Mouse (Mus musculus): ENCODE results near the gene Ano6. TPM values are rescaled to one million over a fixed set of nuclear protein-coding genes. Genes with fewer than 3 reads are reported as not detected.

Gene Ano6
- total RNA-seq, 2 experiments from 2014 or later, result 39.0 to 46.7 TPM

DNA sequence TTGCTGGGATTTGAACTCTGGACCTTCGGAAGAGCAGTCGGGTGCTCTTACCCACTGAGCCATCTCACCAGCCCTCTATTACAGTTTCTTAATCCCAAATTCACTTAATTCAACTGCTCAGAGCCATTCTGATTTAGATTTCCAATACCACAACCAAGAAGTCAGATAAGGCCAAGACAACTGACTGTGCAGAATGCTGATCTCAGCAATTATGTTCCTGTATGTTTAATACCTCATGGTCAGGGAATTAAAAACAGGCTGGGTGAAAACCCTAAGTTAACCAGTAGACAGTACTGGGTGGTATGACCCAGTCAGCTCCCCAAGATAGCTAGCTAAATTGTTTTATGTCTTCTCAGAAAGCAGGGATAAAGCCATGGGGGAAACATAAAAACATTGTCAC lies 176.3 kb downstream of the Ano6 start:
- no peak for ATAC-seq (ENCODE audit: poor library complexity, severe bottlenecking)

DNA sequence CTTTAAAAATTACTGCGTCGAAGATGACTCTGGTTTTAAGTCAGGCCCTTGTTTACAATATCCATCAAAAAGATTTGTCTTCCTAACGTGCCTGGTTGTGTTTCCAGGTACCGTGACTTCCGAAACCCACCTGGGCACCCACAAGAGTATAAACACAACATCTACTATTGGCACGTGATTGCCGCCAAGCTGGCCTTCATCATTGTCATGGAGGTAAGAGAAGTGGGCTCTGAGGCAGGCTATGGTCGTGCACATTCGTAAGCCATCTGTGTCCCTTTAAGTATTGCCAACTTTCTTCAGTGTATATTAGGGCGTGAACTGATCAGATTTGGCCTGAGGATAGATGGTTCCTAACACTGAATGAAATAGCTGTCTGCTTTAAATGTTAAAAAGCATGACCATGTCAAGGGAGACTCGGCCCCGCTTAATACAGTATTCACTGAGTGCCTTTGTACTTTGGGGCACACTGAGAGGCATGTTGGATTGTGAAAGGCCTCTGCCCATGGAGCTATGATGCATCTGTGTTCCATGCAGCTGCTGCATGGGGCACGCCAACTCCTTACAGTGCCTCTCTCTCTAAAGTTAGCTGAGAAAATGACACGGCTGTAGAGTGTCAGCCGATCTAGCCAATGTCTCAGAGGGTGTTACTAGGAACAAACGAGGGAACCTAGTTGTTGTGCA lies 177.0 kb downstream of the Ano6 start:
- ATAC-seq (ENCODE audit: poor library complexity, severe bottlenecking), result no peak

DNA sequence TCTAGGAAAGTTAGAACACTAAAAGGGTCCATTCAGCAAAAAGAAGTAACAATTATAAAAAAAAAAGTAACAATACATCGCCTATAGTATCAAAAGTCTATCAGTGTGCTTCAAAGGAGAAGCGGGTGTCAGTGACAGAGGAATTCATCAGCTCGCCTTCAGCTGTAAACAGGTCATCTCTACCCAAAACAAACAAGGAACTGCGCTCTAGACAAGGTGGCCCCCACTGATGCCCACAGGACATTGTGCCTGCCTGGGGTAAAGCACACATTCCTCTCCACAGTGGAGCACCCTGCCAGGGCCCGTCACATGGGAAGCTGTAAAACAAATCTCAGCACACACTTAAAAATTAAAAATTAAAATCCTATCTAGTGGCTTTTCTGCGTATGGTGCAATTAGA lies 179.0 kb downstream of the Ano6 start:
- no peak for ATAC-seq (ENCODE audit: poor library complexity, severe bottlenecking)

DNA sequence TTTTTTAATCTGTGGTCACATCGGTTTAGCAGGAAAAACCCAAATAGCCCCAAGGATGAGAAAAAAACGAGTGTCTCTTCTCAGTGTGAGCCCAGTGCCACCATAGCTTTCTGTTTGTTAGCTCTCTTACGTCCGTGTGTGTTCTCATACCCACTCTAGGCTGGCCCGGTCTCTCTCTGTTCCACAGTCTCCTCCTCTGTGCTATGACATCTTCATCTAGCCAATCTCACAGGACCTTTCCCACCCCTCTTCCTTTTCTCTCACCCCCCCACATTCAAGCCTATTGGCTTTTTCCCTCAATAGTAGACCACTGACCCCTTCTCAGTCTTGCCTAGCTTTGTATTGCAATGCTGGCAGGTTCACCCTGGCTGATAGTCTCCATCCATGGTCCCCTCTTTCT lies 179.5 kb downstream of the Ano6 start:
- no peak for ATAC-seq (ENCODE audit: poor library complexity, severe bottlenecking)

DNA sequence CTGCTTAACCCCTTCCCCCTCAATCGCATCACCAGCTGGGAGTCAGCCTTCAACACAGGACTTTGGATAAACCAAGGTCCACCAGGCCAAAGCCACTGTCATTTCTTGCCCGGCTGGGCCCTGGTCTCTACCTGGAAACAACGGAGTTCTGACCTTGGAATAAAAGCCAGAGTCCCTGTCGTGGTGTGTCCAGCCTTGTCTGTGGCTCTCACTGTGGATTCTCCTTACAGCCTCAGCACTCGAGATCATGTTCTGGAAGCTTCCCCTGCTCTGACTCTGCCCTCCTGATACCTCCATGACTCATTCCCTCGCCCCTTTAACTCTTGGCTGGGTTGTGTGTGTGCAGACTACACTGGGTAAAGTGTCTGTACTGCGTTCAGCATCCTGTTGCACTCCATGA lies 180.0 kb downstream of the Ano6 start:
- ATAC-seq (ENCODE audit: poor library complexity, severe bottlenecking), result no peak

DNA sequence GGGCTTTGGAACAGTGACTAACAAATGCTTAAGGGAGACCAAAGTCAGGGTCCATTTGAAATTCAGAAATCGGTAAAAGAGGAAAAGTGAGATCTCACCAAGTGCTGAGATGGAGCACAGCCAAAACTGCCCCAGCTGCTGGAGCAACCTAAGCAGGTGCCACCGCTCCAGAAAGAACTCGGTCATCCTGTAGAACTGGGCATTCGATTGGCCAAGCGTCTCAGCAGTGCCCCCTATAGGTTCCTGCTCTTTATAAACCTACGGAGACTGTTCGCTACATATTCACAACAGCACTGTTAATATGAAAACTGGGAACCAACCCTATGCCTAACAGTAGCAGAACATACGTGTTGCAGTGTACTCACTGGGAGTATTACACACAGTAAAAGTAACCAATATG lies 180.7 kb downstream of the Ano6 start:
- ATAC-seq (ENCODE audit: poor library complexity, severe bottlenecking), result no peak

DNA sequence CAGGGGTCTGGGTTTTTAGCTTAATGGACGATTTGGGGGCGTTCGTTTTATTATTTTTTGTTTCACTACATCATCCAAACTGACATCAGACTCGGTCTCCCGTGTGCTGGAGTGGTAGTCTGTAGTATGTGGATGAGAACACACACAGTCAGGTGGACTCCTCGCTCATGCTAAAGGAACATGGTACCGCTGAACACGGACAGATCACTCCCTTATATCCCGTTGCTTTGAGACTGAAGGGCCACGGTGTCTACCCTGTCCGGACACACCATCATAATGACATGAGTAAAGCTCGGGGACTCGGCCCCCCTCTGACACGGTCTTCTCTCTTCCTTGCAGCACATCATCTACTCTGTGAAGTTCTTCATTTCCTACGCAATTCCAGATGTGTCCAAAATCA lies 181.5 kb downstream of the Ano6 start:
- no peak for ATAC-seq (ENCODE audit: poor library complexity, severe bottlenecking)

DNA sequence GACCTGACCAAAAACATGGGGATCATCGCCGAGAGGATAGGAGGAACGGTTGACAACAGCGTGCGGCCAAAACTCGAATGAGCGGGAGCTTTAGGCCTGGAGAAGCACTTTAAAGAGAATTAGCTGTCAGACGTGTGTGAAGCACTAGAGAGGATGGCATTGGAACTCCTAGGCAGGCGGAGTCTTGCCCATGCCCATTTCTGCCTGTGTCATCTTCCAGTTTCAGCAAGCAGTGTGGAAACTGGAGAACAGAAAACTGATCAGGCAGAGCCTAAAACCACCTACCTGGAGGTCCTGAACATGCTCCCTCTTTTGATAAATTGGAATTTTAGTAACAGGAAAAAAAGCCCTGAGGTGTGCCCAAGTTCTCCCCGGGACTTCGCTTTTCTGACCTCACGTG lies 182.0 kb downstream of the Ano6 start:
- ATAC-seq (ENCODE audit: poor library complexity, severe bottlenecking), result no peak

DNA sequence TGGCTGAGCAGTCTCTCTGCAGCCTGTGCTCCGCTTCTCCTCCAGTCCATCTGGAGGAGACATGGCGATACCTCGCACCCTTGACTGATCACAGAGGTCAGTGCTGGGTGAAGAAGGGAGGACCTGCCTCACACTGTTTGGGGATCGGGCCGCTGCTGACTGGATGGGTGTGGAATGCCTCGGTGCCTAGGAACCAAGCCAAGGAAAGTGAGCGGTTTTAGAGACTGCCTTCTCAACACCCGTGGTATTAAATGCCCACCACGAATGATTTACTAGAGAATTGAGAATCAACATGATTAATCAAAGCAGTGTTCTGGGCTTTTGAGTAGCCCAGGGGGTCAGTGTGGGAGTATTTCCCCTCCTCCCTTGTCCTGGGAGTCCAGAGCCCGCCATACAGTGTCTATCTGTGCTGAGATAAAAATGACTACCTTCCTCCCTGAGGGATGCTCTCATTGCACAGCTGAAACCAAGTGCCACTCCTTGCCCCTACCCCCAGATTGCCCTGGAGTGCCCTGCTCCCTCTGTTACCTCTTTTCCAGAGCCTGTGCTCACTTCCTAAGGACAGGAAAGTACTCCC lies 183.5 kb downstream of the Ano6 start:
- no peak for ATAC-seq (ENCODE audit: poor library complexity, severe bottlenecking)

DNA sequence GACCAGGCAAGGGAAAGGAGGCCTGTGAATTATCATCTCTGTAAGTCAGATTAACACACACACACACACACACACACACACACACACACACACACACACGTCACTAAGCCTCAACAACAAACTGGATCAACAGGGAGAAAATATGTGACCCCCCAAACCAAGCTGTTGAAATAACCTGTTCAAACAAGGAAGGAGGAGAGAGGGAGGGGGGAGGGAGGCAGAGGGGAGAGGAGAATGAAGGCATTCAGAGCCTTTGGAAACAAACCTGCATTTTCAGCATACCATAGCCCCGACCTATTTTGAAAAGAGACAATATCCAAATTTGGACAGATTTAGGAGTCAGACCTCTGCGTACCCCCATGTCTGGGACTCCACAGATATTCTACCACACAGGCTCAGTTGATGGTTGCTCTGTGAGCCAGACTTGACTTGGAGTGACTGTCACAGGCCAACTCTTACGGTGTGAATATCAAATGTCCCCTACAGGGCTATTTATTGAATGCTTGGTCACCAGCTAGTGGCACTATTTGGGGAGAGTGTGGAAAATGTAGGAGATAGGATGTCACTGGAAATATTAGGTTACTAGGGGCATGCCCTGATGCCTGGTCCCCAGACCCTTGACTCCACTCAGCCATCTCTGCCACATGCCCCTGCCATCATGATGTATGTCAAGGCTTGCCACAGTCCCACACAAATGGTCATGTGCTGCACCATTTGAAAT lies 185.7 kb downstream of the Ano6 start:
- ATAC-seq (ENCODE audit: poor library complexity, severe bottlenecking), result no peak

DNA sequence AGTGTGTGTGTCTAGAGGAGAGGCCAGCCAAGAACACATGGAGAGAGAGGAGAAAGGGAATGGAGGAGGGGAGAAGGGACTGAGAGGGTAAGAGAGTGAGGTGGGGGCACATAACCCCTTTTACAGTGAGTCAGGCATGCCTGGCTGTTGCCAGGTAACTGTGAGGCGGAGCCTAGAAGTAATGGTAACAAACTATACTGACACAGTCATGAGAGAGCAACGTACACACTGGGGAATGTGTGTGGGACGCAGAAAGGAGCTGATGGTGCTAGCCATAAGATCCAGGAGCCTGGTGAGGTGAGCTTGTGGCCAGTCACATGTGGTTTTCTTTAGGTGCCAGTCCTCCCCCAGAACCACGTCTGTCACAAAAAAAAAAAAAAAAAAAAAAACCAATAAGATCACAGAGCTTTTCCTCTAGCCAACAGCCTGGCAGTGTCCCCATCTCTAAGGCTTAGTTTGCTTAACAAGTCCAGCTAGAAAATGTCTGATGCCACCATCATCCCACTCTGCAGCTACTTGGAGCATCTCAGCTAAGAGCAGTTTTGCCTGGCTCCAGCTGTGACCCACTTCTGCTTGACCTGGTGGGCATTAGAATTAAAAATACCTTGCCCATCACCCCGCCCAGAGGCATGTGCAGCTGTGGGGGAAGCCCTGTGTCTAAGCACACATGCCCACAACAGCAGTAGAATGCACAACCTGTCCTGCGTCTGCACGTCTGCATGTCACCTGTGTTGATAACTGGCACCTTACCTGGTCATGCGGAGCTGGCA lies 186.7 kb downstream of the Ano6 start:
- ATAC-seq (ENCODE audit: poor library complexity, severe bottlenecking), result no peak

DNA sequence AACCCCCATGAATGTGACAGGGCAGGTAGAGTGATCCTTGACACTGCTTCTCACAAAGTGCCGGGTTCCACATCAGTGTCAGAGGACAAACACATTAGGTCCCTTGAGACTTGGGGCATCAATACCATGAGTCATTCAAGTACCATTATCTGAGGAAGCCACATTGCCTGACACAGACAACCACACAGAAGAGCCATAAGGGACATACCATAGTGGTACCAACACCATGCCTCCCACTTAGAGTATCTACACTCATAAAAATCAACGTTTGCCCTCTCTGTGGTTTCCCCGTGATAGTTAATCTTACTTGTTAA lies 187.3 kb downstream of the Ano6 start:
- no peak for ATAC-seq (ENCODE audit: poor library complexity, severe bottlenecking)

DNA sequence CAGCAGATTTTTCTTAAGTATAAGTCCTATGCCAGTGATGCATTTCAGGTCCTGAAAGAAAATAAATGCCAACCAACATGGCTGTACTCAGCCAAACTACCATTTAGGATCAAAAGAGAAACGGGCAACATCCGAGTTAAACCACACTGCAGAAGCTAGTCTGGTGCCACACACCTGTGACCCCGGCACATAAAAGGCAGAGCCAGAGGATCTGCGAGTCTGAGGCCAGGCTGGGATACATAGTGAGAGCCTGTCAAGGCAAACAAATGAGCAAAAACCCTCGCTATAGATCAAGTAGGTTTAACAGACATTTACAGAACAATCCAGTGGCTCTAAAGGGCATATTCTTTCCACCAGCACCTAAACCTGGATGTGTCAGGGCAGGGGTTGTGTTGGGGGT lies 190.0 kb downstream of the Ano6 start:
- no peak for ATAC-seq (ENCODE audit: poor library complexity, severe bottlenecking)

DNA sequence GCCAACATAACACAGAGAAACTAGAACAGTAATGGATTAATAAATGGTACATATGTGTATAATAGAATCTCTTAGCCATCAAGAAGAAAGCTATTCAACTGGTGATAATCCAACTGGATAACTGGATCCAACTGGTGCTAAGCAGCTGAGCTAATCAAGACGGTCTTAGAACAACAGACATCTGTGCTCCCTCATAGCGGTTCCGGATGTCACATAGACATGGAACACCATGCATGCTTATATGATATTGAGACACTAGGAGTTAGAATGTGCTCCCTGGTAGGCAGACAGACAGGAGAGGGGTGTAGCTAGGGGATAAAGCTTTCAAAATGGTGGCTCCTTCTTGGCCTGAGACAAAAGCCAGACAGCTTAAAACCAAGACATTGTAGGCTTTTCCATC lies 197.3 kb downstream of the Ano6 start:
- ATAC-seq (ENCODE audit: poor library complexity, severe bottlenecking), result no peak

DNA sequence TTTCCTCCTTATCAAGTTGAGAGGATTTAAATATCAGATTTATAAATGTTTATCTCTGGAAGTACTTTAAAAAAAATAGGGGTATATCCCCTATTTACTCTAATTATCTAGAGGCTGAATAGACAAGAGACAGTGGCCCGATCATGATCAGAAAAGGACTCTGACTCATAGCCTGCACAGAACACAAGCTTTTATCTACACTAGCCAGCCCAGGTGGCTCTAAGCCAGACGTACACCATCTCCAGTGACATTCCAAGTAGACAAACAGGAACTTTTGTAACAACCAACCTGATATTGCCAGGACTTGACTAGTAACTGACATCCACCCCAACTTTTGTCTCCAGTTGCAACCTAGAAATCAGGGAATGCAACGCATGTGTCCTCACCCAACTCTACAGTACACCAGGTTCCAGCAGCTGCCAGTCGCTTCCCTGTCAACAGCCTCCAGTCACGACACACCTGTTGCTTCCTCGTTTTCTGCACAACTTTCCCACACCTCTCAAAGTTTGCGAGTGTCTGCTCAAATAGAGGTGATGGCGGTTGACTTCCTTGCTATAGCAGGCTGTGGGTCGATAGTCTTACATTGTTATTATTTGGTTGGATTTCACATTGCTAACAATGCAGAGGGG lies 199.0 kb downstream of the Ano6 start:
- ATAC-seq (ENCODE audit: poor library complexity, severe bottlenecking), result no peak

DNA sequence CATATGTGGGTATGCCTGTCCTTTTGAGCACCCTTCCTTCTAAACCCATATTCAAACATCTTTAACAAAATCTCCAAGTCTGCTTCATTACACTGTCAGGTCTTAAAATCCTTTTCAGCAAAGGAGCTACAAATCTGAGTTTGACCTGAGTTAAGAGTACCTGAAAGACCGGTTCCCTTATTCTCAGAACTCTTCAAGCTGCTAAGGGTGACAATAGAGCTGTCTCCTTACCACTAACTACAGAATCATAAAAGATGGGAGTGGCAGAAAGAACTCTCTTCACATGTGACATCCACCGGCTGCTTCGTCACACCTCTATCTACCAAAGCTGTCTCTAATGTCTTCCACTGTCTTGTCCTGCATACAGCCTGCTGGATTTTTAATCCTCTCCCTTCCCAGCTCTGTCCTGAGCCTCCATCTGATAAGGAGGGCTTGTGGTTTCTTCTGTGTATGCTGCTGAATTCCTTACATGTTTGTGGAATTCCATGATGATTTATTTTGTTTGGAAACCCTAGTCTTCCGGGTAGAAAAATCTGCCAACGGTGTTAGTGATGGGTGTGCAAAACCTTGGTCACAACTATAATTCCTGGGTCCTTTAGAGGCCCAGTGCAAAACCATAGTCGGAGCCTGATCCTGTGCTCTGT lies 212.4 kb downstream of the Ano6 start:
- no peak for ATAC-seq (ENCODE audit: poor library complexity, severe bottlenecking)

DNA sequence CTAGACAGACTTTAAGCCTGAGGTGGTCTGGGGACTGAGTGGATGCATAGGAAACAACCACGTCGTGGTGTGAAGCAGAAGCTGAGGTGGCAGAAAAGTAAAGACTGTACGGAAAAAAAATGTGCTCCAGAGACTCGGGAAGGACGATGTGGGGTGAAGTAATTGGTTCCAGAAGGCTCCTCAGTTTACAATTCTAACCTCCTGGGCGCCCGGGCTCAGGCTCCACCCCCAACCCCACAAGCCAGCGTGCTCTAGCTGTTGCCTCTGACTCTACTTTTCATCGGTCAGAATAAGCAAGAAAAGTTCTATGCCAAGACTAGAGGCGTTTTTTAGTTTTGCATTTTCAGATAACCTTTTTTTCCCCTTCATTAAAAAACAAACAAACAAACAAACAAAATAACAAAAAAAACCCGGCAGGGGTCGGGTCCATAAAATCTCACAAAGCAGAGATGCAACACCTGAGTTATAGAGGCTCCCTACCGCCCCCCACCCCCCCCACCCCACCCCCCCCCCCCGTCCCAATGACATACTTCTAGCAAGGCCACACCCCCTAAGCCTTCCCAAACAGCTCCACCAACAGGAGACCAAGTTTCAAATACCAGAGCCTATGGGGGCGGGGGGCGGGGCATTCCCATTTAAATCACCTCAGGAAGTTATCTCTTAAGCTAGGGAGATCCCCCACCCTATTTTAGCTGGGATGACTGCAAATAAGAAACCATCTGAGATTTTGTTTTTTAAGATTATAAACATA lies 221.2 kb downstream of the Ano6 start:
- no peak for ATAC-seq (ENCODE audit: poor library complexity, severe bottlenecking)

DNA sequence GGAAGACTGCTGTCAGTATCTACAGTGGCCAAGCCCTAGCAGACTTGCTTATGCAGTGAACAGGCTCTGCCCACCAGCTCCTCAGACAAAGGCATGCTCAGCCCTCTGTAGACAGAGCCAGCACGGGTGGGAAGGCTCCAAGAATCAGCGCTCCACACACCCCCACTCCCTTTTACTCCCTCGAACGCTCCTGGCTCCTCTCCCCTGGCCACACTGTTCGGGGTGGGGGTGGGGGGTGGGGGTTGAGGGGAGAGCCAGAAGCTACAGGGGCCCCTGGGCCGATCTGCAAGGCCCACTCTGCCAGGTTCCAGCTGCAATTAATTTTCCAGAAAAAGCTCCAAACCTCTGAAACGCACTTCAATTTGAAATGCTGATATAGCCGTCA lies 221.7 kb downstream of the Ano6 start:
- ATAC-seq (ENCODE audit: poor library complexity, severe bottlenecking), result no peak

DNA sequence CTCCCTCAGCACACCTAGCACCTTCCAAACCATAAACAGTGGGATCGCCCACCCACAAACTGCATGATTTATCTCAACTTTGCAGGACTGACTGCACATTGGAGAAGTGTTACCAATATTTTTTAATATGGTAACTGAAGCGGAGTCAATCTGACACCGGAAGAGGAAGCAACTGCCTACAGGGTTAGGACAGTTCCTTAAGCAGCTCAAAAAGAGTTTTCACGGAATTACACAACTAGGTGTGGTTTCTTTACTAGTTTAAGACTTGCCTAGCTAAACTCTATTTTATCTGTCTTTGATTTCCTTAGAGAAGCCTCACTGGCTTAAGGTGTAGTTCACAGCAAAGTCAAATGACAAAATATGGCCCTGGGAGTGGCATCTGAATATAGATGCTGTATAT lies 223.9 kb downstream of the Ano6 start:
- ATAC-seq (ENCODE audit: poor library complexity, severe bottlenecking), result peak; percentile 72

DNA sequence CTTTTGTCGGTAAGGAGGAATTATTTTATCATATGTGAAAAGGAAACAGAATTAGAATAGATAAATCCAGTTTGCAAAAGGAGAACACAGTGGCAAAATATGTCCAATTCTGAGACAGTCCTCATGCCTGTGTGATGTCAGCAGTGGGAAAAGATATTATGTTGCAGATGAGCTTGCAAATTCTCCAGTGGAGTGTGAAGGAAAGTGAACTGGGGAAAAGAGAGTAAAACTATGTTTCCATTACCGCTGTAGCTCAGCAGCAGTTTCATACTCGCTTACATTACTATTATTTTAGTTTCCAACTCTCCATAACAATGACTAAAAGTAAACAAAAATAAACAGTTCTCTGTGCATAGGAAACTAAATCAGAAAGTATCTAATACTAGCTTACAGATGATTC lies 229.8 kb downstream of the Ano6 start:
- no peak for ATAC-seq (ENCODE audit: poor library complexity, severe bottlenecking)

All from megakaryocyte, adult 5-6 weeks (primary cell).